Mouse (Mus musculus) natural killer cell, adult 2 months (primary cell): ENCODE results near the gene Slc36a4.
A peak's percentile ranks its signal among the peaks of the same experiment; 100 is the strongest.

ENCODE experiments used
- DNase-seq, 2 experiments: peaks; one replicate each; pipeline ENCODE4 v3.0.0; 2022; ENCODE audit warnings: low spot score in 2 of 2

Slc36a4 gene

GRCm38 (mm10) chr9:15709599-15710381 lies at the start of gene Slc36a4:
Slc36a4 (plus strand) TSS chr9:15709738.
- peak; percentile 31 to 46 for DNase-seq

GRCm38 (mm10) chr9:15664606-15665005 lies 44.9 kb upstream of the Slc36a4 start:
- no peak for DNase-seq

DNA sequence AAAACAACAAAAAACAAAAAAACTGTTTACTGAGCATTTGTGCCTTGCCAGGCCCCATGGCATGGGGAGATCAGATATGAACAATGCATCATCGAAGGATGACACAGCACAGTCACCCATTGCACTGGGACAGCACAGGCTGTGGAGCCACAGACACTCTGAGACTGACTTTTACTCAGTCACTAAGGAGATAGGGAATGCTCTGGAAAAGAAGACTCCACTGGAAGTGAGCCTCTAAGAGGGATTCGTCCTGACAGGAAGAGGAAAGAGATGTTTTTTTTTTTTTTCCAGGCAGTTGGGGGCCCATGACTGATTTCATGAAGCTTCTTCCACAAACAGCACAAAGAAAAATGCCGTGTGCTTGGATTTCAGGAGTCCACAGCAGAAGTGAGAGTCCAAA lies 40.1 kb upstream of the Slc36a4 start:
- DNase-seq = no peak

- no peak for DNase-seq
Observed at GRCm38 (mm10) chr9:15670002-15670527, 39.5 kb upstream of the Slc36a4 start.

- no peak for DNase-seq
Observed at GRCm38 (mm10) chr9:15672251-15672650, 37.3 kb upstream of the Slc36a4 start.

DNA sequence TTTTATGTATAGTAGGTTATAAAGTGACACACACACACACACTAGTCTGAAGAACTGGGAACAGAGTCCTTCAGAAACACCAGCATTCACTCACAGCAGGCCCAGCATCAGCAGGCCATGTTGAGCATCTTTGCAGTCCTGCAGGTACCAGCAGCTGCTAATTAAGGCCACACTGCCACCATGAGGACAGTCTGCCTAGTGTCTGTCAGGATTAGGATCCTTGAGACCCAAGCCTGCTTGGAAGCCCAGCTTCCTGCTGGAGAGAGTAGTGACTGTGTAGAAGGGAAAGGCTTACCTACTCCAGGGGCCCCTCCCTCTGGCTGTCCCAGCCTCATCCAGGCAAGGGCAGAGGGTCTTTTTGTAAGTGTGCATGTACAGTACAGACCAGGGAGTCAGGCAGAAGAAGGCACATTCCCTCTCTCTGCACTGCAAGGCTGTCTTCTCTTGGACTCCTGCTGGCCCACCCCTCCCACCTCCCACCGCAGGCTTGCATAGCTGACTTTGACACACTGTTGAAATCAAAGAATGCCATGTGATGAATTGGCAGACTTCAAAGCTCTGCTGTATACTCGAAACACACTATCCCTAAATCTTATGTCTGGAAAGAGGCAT lies 27.6 kb upstream of the Slc36a4 start:
- peak in 1 of 2 experiments; percentile 14 for DNase-seq

DNA sequence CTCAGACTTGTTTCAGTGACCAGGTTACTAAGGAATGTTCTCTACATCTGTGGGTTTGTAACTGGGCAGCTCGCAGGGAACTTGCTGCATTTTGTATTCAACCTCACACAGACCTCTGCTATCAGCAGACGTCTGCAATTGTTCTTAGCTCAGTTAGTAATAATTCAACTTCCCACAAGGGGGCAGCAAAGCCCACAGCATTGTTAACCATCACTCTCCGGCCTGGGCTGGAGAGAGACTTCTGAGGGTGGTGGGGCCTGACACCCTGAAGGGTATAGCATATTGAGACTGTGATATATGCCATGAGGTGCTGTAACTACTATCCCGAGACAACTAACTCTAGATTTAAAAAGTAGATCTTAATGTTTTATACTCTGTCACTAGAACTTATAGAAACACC lies 24.3 kb upstream of the Slc36a4 start:
- DNase-seq = peak; percentile 25 to 49

GRCm38 (mm10) chr9:15687358-15687757 lies 22.2 kb upstream of the Slc36a4 start:
- no peak for DNase-seq

DNA sequence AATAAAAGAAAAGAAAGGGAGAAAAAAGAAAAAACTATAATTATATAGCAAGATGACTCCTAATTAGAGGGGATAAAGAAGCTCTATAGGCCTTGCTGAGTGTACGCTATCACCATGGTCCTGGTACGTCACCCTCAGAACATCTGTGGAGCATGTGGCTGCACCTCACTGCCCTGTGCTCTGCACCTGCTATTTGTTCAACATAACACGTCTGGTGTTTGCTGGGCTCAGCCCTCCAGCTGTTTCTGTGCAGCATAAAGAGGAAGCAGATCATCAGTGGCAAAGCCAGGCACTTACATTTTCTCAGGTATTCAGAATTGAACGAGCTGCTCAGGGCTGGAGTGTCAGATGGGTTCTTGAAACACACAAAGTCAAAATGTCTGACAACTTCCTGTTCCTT lies 15.7 kb upstream of the Slc36a4 start:
- peak in 1 of 2 experiments; percentile 13 for DNase-seq

DNA sequence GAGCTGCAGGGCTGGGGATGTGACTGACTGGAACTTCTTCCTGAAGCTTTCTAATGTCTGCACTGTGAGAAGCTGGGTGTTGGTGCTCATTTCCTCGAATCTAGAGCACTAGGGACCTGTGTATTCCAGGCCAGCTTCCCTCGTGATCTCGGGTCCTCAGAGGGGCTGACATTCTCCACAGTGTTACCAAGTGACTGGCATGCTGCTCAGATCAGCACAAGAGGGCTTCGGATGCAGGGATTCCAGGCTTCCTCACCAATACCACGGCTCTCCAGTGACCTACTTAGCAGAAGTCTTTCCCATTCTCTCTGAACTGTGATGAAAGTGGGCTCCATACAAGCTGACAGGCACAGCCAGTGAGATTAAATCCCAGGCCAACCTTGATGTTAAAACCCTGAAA lies 14.5 kb upstream of the Slc36a4 start:
- no peak for DNase-seq

DNA sequence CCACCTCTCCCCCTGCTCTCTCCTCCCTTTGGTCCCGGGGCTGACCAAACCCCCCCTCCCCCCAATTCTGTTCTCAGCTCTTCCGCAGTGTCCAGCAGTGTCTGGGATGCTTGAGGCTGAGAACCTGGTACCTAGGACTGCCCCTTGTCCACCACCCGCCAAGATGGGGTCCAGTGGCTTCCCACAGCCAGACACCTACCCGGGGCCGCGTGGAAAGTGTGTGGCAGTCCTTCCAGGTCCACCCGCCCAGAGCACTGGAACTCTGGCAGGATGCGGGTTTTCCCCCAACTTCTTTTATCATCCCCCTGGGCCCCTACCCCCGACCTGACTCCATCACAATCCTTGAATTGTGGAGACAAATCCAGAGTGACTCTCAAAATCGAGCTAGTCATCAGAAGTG lies 3.8 kb upstream of the Slc36a4 start:
- DNase-seq = no peak

- no peak for DNase-seq
Observed at GRCm38 (mm10) chr9:15708979-15709598, 449 bp upstream of the Slc36a4 start.

DNA sequence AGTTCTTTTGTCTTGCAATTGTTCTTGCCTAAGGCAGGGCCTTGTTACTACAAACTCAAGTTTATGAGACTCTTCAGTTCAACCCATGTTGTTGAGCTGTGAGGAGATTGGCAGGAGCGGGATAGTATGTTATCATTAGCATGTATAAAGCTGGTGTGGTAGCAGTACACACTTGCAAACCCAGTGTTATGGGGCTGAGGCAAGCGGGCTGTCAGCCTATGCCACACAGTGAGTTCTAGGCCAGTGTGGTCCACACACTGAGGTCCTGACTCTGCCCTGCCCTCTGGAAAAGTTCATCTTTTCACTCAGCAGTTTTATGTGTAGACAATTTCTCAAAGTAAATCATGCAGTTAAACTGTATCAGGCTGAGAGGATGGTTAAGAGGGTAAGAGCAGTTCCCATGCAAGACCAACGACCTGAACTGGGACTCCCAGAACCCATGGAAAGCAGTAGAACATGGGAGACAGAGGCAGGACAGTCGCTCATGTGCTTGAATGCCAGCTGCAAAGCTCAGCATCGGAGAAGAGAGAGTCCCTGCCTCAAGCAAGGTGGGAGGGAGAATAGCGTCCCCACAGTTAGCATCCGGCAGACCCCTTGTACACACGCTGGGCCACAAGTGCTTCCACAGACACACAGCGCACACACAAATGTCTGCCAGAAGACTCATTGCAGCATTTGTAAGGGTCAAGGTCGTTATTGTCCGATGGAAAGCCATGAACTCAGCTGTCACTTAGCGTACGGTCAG lies 1.5 kb downstream of the Slc36a4 start:
- DNase-seq = no peak

DNA sequence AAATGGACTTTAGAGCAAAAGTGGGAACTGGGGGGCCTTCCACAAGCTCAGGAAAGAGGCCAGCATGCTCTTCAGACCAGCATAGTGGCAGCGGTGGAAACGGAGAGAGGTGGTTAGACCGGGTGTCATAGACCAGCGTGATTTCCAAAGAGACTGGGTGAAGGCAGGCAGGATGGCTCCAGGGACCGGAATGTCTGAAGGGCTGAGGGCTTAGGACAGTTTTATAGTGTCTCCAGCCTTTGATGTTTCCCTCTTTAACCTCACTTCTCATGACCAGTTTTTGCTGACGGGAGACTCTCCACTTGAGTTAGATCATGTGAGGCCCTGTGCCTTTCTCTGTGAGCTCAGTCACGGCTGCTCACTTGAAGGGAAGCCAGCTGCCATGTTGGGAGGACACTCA lies 2.1 kb downstream of the Slc36a4 start:
- DNase-seq = no peak

GRCm38 (mm10) chr9:15714792-15715191 lies 5.3 kb downstream of the Slc36a4 start:
- DNase-seq = no peak

DNA sequence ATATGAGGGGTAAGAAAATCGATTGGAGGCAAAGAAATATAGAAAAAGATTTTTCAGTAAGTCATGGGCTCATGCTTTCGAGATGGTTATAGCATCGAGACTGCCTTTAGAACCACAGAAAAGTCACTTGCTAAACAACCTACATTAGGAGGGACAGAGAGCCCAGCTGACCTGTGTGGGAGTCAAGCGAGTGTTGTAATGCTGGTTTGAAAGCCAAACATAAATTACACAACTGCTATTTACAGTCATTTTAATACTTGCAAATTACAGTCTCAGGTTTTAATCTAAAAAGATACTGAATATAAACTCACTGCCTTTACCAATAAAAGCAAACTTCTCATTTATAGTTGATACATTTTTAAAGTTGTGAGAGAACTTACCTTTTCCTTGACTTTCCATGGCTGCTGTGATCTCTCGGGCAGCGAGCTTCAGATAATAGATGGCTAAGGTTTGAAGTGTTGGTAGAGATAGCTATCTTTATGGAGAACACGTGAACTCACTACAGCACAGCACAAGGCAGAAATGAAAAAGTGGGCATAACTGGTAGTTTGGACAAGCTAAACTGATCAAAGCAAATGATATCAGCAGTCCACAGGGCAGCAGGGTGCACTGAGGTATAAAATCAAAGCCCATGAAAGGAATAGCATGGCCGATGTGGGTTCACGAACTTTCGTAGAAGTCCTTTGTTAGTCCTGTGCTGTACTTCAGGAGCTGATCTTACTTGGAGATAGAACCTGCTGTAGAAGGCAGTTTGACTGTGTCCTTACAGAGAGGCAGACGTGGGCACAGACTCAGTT lies 5.9 kb downstream of the Slc36a4 start:
- no peak for DNase-seq

DNA sequence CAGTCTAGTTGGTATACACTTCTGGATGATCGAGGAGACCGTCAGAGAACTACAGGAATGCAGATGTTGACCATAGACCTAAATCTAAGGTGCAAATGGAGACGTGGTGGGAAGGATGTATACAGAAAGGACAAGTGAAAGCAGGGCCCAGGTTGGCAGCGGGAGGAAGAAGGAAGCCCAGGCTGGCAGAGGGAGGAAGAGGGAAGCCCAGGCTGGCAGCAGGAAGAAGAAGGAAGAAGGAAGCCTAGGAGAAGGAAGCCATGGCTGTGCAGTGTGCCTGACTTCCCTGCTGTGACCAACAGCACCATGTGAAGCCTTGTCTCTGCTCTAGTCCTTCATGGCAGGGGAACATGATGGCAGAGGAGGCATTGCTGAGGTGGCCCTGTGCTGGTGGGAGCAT lies 7.8 kb downstream of the Slc36a4 start:
- DNase-seq = no peak

DNA sequence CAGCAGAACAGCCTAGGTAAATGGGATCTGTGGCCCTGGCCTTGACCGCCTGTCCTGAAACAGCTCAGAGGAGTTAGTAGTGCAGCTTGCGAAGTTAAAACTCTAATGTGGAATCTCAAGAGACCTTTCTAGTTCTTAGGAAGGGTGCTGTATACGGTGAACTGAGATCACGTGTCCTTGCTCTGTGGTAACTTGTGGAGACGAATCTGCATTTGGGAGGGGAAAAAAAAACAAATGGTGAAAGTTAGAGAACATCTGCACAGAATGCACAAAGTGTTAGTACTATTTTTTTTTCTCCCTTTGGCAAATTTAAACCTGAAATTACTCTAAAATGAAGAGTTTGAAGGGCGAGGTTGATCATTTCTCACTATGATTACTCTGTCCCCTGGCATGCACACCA lies 8.8 kb downstream of the Slc36a4 start:
- DNase-seq = no peak

DNA sequence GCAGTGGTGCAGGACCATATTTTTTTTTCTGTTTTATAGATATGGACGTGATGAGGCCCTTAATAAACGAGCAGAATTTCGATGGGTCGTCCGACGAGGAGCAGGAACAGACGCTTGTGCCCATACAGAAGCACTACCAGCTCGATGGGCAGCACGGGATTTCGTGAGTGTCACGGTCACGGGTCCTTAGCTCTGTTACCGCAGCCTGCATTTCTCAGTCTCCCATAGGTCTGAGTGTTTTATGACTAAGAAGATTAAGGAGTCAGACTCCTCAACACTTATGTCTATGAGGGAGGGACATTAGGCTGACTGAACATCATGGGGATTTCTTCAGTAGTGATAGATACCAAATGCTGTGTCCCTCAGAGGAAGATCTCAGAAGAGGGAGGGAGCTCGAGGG lies 10.1 kb downstream of the Slc36a4 start:
- no peak for DNase-seq

DNA sequence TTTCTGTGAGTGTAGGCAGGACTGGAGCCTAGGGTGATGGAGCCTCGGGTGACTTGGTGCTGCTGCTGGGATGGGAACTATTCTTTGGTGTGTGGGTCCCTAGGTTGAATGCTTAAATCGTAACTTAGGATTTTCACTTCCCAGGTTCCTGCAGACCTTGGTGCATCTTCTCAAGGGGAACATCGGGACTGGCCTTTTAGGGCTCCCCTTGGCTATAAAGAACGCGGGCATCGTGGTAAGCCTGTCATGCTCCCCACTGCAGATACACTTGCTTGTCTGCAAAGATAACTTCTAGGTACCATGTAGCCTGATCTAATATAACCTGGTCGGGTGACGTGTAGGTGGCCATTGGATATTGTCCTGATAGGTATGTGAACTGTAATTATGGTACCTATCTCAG lies 11.0 kb downstream of the Slc36a4 start:
- DNase-seq = no peak

- no peak for DNase-seq
Observed at GRCm38 (mm10) chr9:15721226-15721833, 11.8 kb downstream of the Slc36a4 start.
